Mouse (Mus musculus): Measurements from ENCODE around the gene Pcp4l1. TPM values are rescaled to one million over a fixed set of nuclear protein-coding genes. Genes with fewer than 3 reads are reported as not detected.
A peak's percentile ranks its signal among the peaks of the same experiment; 100 is the strongest.

Gene Pcp4l1
- polyA plus RNA-seq, 1 experiment from 2014 or later, result 46.4 TPM

DNA sequence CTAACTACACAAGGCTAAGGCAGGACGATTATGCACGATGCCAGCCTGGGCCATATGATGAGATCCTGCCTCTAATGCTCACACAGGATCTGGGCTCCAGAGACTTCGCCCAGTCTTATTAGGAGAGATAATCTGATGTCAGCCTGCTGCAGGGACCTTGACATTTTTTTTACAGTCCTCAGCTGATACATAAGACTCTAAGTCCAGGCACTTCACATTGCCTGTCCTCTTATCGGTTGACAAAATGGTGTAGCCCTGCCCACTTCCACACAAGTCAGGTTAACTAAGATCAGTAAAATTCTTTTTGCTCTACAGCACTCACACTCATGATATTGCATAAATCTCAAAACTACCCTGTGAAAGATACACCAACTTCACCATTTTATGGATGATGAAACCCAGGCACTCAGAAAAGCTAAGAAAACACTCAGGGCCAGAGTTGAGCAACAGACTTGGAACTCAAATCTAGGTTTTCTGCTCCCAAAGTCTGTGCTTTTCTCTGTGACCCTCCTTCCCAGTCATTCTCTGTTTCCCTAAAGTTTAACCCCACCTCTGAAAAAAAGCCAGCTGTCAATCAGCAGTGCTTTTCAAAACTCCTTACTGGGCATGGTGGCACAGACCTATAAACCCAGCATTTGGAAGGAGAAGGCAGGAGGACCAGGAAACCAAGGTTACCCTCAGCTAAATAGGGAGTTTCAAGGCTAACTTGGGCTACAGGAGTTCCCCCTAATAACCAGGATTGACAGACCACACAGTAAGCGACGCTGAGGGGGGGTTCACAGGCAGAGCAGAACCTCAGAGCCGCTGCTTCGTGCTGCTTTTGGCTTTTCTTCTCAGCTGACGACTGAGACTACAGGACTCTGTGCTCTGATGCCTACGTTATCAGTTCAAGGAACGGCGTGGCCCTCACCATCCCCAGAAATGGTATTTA, 37.0 kb upstream of the Pcp4l1 start:
- Histone ChIP-seq H3K4me1 (replicated peaks) (peaks cover 11% of the 10 kb centered on the region; the same call in 1 of the 2 replicates), H3K4me2 (no peak overlapping the region), H3K9me3 (replicated peaks) (no peaks in the 10 kb centered on the region), H3K9ac (no peak overlapping the region), H3K4me3 (peak overlapping the region; percentile 7; the same call in 1 of the 2 replicates), H3K36me3 (peaks cover 39% of the 10 kb centered on the region), H3K27me3 (no peaks in the 10 kb centered on the region), H3K27ac (peak overlapping the region; percentile 11; the same call in 1 of the 2 replicates)
- no peak for ATAC-seq (replicated peaks; ENCODE audit: insufficient number of reproducible peaks, insufficient read depth, low FRiP score, low read depth)
- WGBS, result 51% methylated on average over 12 of the region's 12 CpGs

DNA sequence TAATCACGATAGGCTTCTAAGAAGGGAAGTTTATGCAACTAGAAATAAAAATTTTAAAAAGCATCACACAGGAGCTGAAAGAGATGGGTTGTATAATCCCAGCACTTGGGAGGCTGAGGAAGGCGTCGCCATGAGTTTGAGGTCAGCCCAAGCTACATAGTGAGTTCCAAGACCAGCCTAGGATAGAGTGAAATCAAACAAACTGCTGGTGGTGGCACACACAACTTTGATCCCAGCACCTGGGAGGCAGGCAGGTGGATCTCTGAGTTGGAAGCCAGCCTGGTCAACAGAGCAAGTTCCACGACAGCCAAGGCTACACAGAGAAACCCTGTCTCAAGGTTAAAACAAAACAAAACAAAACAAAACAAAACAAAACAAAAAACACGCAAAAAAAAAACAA, 36.3 kb upstream of the Pcp4l1 start:
- Histone ChIP-seq H3K4me3 (no peak overlapping the region), H3K9ac (no peak overlapping the region), H3K27me3 (no peaks in the 10 kb centered on the region), H3K36me3 (peaks cover 32% of the 10 kb centered on the region), H3K9me3 (replicated peaks) (no peaks in the 10 kb centered on the region), H3K4me1 (replicated peaks) (peaks cover 11% of the 10 kb centered on the region; the same call in 1 of the 2 replicates), H3K4me2 (no peak overlapping the region), H3K27ac (no peak overlapping the region)
- WGBS, result 78% methylated on average over 5 of the region's 5 CpGs
- no peak for ATAC-seq (replicated peaks; ENCODE audit: insufficient number of reproducible peaks, insufficient read depth, low FRiP score, low read depth)

DNA sequence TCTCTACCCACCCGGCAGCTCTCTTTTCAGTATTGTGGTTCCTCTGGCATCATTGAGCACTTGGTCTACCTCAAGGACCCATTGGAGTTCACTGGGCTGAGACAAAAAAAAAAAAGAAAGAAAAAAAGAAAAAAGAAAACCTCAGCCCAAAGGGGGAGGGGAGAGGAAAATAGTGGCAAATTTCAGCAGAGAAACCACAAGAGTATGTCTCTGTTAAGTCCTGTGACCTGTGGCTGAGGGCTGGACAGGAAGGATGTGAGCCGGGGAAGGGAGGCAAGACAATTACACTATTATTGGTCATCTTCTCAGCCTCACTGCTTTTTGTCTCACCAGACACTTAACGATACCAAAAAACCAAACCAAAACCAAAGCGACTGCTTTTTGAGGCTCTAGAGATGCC, 35.8 kb upstream of the Pcp4l1 start:
- H3K27ac ChIP-seq, result no peak overlapping the region
- H3K4me3 ChIP-seq, result no peak overlapping the region
- no peaks in the 10 kb centered on the region for H3K9me3 ChIP-seq (replicated peaks)
- peaks cover 27% of the 10 kb centered on the region for H3K36me3 ChIP-seq
- H3K4me2 ChIP-seq, result no peak overlapping the region
- no peak for ATAC-seq (replicated peaks; ENCODE audit: insufficient number of reproducible peaks, insufficient read depth, low FRiP score, low read depth)
- no peaks in the 10 kb centered on the region for H3K27me3 ChIP-seq
- peaks cover 11% of the 10 kb centered on the region; the same call in 1 of the 2 replicates for H3K4me1 ChIP-seq (replicated peaks)
- 62% methylated on average over 4 of the region's 4 CpGs for WGBS
- H3K9ac ChIP-seq, result no peak overlapping the region

DNA sequence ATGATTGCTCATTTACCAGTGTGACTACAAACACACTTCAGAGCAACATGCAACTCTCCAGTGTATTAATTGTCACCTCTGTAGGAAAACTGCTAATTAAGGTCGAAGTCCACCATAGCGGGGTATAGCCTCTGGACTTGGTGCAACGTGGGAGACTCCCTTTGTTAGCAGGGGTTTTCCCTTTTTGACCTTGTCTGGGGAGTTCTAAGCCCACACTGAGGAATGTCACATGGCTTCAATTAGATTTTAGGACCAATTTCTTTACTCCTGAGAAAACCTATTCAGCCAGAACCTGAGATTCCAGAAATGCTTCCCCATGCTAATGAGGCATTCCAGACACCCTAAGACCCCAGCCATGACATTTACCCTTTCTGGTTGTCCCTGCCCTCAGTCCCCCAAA, 34.1 kb upstream of the Pcp4l1 start:
- Histone ChIP-seq H3K4me1 (replicated peaks) (peaks cover 9% of the 10 kb centered on the region; the same call in 1 of the 2 replicates), H3K9me3 (replicated peaks) (no peaks in the 10 kb centered on the region), H3K27ac (no peak overlapping the region), H3K4me2 (no peak overlapping the region), H3K36me3 (peaks cover 13% of the 10 kb centered on the region), H3K27me3 (no peaks in the 10 kb centered on the region), H3K9ac (no peak overlapping the region), H3K4me3 (no peak overlapping the region)
- WGBS, result 79% methylated on average over 3 of the region's 3 CpGs
- no peak for ATAC-seq (replicated peaks; ENCODE audit: insufficient number of reproducible peaks, insufficient read depth, low FRiP score, low read depth)

DNA sequence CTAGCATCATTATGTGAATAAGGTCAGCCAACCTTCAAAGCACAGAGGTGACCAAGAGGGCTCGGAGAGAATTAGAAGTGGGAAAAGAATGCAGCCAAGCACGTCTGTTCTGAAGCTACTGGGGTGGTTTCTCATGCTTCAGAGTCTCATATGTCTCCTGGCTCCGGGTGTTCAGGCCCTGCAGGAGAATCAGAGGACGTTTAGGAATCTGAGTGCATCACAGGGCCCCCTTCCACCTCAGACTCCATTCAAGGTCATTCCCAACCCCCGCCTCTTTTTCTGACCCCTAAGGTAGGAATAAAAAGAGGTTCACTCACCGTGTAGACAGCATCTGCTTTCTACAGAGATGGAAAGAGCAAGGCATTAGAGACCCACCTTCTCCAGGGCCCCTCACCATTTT, 33.7 kb upstream of the Pcp4l1 start:
- no peak overlapping the region for H3K4me2 ChIP-seq
- H3K9me3 ChIP-seq (replicated peaks), result no peaks in the 10 kb centered on the region
- no peak overlapping the region for H3K9ac ChIP-seq
- no peak for ATAC-seq (replicated peaks; ENCODE audit: insufficient number of reproducible peaks, insufficient read depth, low FRiP score, low read depth)
- H3K27ac ChIP-seq, result no peak overlapping the region
- no peaks in the 10 kb centered on the region for H3K27me3 ChIP-seq
- H3K4me3 ChIP-seq, result no peak overlapping the region
- H3K36me3 ChIP-seq, result peaks cover 8% of the 10 kb centered on the region
- 0 out of 2 replicates have a peak, but pooled peaks cover 9% of the 10 kb centered on the region for H3K4me1 ChIP-seq (replicated peaks)
- 60% methylated on average over 6 of the region's 6 CpGs for WGBS

DNA sequence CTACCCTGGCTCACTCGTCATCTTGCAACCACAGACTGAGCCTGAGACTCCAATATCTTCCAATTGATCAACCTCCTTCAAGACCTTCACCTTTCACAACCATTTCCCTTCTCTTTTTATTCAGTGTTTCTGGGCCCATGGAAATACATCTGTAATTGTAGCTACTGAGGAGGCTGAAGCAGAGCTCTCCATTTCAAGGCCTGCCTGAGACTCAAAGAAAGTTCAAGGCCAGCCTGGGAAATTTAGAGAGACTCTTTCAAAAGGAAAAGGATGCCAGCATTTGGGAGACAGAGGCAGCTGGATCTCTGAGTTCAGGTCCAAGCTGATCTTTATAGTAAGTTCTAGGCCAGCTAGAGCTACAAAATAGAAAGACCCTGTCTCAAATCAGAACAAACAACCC, 31.8 kb upstream of the Pcp4l1 start:
- no peak overlapping the region for H3K4me3 ChIP-seq
- WGBS, result 68% methylated on average over 1 of the region's 1 CpGs
- no peak for ATAC-seq (replicated peaks; ENCODE audit: insufficient number of reproducible peaks, insufficient read depth, low FRiP score, low read depth)

DNA sequence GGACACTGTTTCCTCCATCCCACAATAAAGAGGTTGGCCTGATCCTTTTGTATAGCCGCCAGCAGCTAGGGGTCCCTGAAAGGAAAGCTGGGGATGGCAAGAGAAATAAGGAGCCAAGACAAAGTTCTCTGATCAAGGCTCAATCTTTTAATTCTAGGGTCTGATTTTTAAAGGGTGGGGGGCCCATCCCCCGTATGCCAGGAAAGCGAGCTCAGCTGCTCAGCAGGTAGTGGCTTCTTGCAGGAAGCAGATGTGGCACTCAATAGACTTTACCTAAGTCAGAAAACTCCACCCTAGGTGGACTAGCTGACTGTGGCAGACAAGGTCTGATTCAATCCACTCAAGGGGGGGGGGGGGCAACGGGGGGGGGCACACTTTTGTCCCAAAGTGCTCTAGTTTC, 30.7 kb upstream of the Pcp4l1 start:
- WGBS, result 51% methylated on average over 4 of the region's 4 CpGs

More for the DNA sequence above, 31.8 kb upstream of the Pcp4l1 start:
- H3K4me2 ChIP-seq, result no peak overlapping the region
- H3K27me3 ChIP-seq, result no peaks in the 10 kb centered on the region
- no peaks in the 10 kb centered on the region for H3K36me3 ChIP-seq
- no peaks in the 10 kb centered on the region for H3K9me3 ChIP-seq (replicated peaks)
- no peak overlapping the region for H3K27ac ChIP-seq
- H3K4me1 ChIP-seq (replicated peaks), result peaks cover 6% of the 10 kb centered on the region
- no peak overlapping the region for H3K9ac ChIP-seq

DNA sequence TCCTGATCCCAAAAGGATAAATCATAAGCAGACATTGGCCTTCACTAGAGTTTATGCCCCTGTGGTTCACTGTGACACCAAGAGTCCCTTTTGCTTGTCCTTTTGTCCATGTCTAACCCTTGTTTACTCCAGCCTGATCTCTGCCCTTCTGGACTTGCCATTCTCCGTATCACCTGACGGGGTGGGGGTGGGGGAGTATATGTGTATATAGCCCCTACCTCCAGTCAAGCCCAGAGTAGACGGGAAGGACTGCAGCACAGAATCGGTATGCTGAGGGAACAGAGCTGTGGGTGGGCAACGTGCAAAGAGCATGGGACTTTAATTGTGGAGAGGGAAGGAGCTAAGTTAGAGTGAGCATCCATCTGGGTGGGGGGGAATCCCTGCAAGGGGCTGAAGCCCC, 28.8 kb upstream of the Pcp4l1 start, which contains the start of gene Apoa2:
Gene Apoa2 (plus strand): TSS at position 198 of the 400 bp plus-strand sequence.
- no peak for ATAC-seq (replicated peaks; ENCODE audit: insufficient number of reproducible peaks, insufficient read depth, low FRiP score, low read depth)
- 76% methylated on average over 5 of the region's 5 CpGs for WGBS
- H3K4me2 ChIP-seq, result no peak within 1 kb of the TSS
- H3K4me3 ChIP-seq, result no peak within 1 kb of the TSS
- no peaks in the 10 kb centered on the region for H3K9me3 ChIP-seq (replicated peaks)
- peaks cover 4% of the 10 kb centered on the region; the same call in 1 of the 2 replicates for H3K36me3 ChIP-seq
- no peaks in the 10 kb centered on the region for H3K27me3 ChIP-seq
- H3K27ac ChIP-seq, result 0 out of 2 replicates have a peak within 1 kb of the TSS, but pooled peaks have one; percentile 5
- peaks cover 15% of the 10 kb centered on the region for H3K4me1 ChIP-seq (replicated peaks)
- no peak within 1 kb of the TSS for H3K9ac ChIP-seq

More for the DNA sequence above, 30.7 kb upstream of the Pcp4l1 start:
- H3K9ac ChIP-seq, result no peak overlapping the region
- H3K9me3 ChIP-seq (replicated peaks), result no peaks in the 10 kb centered on the region
- no peak overlapping the region for H3K4me2 ChIP-seq
- H3K4me3 ChIP-seq, result no peak overlapping the region
- no peak for ATAC-seq (replicated peaks; ENCODE audit: insufficient number of reproducible peaks, insufficient read depth, low FRiP score, low read depth)
- H3K27ac ChIP-seq, result no peak overlapping the region
- H3K27me3 ChIP-seq, result no peaks in the 10 kb centered on the region
- peaks cover 6% of the 10 kb centered on the region for H3K4me1 ChIP-seq (replicated peaks)
- no peaks in the 10 kb centered on the region for H3K36me3 ChIP-seq

DNA sequence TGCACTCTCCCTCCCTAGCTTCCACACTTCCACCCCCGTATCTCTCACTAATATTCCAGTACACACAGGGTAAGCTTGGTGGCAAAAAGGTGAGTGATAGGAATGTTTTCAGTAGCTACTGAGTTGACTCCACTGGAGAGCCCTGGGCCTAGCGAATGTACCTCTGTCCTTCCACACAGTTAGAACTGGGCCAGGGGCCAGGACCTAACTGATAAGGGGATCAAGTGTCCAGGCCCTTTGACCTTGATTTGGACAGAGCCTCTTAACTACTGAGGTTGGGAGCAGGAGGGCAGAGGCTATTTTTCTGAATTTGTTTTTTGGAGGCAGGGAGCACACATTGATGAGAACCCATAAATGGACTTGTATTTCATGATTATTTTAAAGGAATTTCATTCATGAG, 27.7 kb upstream of the Pcp4l1 start:
- no peak overlapping the region for H3K9ac ChIP-seq
- peaks cover 13% of the 10 kb centered on the region; the same call in 1 of the 2 replicates for H3K36me3 ChIP-seq
- ATAC-seq (replicated peaks; ENCODE audit: insufficient number of reproducible peaks, insufficient read depth, low FRiP score, low read depth), result no peak
- 53% methylated on average over 2 of the region's 2 CpGs for WGBS
- no peak overlapping the region for H3K4me3 ChIP-seq
- 0 out of 2 replicates have a peak overlapping the region, but pooled peaks have one; percentile 5 for H3K27ac ChIP-seq
- H3K4me1 ChIP-seq (replicated peaks), result peaks cover 15% of the 10 kb centered on the region
- no peaks in the 10 kb centered on the region for H3K27me3 ChIP-seq
- no peak overlapping the region for H3K4me2 ChIP-seq
- no peaks in the 10 kb centered on the region for H3K9me3 ChIP-seq (replicated peaks)

DNA sequence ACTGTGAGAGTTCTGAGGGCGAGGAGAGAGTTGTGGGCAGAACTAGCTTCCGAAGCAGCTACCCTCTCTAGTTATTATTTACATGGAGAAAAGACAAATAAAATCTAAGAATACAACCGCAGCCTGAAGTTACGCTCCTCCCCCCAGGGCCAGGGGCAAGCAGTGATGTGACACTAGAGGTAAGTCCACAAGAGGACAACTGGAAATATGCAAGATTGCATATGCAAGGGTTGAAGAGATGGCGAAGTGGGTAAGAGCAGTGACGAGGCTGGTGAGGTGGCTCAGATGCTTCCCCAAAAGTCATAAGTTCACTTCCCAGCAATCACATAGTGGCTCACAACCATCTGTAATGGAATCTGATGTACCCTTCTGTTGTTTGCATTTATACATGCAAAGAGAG, 27.1 kb upstream of the Pcp4l1 start:
- H3K9ac ChIP-seq, result peak overlapping the region; percentile 56
- H3K4me2 ChIP-seq, result peak overlapping the region; percentile 81
- peak overlapping the region; percentile 60 for H3K4me3 ChIP-seq
- WGBS, result 79% methylated on average over 6 of the region's 6 CpGs
- no peaks in the 10 kb centered on the region for H3K9me3 ChIP-seq (replicated peaks)
- H3K4me1 ChIP-seq (replicated peaks), result peaks cover 15% of the 10 kb centered on the region
- H3K27ac ChIP-seq, result peak overlapping the region; percentile 94
- no peak for ATAC-seq (replicated peaks; ENCODE audit: insufficient number of reproducible peaks, insufficient read depth, low FRiP score, low read depth)
- peaks cover 17% of the 10 kb centered on the region; the same call in 1 of the 2 replicates for H3K36me3 ChIP-seq
- H3K27me3 ChIP-seq, result no peaks in the 10 kb centered on the region

DNA sequence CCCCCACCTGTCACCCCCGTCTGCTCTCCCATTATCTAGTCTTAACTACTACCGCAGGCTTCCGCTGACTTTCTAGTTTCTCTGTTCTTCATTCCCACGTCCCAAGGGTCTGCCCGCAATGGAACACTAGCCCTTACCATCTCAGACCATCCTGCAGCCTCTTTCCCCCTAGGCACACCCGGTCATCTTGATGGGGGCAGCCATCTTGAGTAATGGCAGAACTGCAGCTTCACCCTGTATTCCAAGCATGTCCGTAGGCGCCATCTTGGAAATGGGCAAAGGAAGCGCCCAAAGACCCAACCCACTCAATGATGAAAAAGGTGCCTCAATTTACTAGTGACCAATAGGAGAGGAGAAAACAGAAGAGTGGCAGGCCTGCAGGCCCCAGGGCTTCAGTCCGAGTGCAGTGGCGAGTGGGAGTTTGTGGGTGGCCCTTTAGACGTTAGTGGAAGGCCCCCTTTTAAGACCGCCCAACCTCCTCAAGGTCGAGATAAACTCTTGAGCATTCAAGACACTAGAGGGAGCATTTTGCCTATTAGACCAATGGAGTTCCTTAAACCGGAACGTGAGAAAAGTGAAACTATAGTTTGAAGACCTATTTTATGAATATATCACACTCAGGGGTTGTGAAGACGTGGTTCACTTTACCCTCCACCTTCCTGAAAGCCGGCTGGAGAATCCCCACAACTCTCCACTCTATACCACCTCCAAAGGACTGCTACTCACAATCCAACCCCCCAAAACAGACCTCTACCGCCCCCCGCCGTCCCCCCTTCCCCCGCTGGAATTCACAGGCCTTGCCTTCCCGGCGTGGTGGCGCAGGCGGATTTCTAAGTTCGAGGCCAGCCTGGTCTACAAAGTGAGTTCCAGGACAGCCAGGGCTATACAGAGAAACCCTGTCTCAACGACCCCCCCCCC, 26.4 kb upstream of the Pcp4l1 start, which contains the start of gene Tomm40l:
Gene Tomm40l (minus strand): TSS at position 277 of the 918 bp plus-strand sequence.
- 2% methylated on average over 28 of the region's 28 CpGs for WGBS
- peak; percentile 97 for ATAC-seq (replicated peaks; ENCODE audit: insufficient number of reproducible peaks, insufficient read depth, low FRiP score, low read depth)

More for the DNA sequence above, 26.4 kb upstream of the Pcp4l1 start, which contains the start of gene Tomm40l:
- peak within 1 kb of the TSS; percentile 60 for H3K4me3 ChIP-seq
- no peaks in the 10 kb centered on the region for H3K9me3 ChIP-seq (replicated peaks)
- peak within 1 kb of the TSS; percentile 81 for H3K4me2 ChIP-seq
- H3K4me1 ChIP-seq (replicated peaks), result peaks cover 15% of the 10 kb centered on the region
- H3K36me3 ChIP-seq, result peaks cover 21% of the 10 kb centered on the region; the same call in 1 of the 2 replicates
- H3K9ac ChIP-seq, result peak within 1 kb of the TSS; percentile 56
- H3K27ac ChIP-seq, result peak within 1 kb of the TSS; percentile 94
- H3K27me3 ChIP-seq, result no peaks in the 10 kb centered on the region
